Mouse (Mus musculus) liver, adult 2 months (tissue): Measurements from ENCODE around the gene Prkcd.

Experiments
- CTCF ChIP-seq: fragments of 200-500 bp; IDR thresholded peaks from 2 replicates; pipeline ENCODE4 v1.5.1; 2011; ENCODE audit warnings: low read depth, low read length, control low read depth
- POLR2A ChIP-seq: fragments of 200-500 bp; IDR thresholded peaks from 2 replicates; pipeline ENCODE4 v1.6.1; 2011; ENCODE audit warnings: low read length, control low read depth; ENCODE audit not compliant: insufficient read depth; ENCODE audit errors: extremely low read depth

GRCm38 (mm10) chr14:30654691-30655228 lies 28.8 kb upstream of the Prkcd start:
- TF ChIP-seq CTCF (no peak), POLR2A (no peak)
